7 mouse cellular contexts compared by ENCODE assay signal in genomic region chr2:26573396-26573795, GRCm38 (mm10). TPM values are rescaled to one million over a fixed set of nuclear protein-coding genes. Genes with fewer than 3 reads are reported as not detected.
DNase-seq lines count a peak whose midpoint lies in the region; ATAC-seq and TF ChIP-seq lines count a peak whose summit lies in the region.

No protein-coding gene starts in this region.

- H3K4me1 ChIP-seq in midbrain, embryonic 10.5 days: peaks cover 40% of the 10 kb centered on the region
- no peaks in the 10 kb centered on the region for H3K4me1 ChIP-seq in midbrain, embryonic 16.5 days (ENCODE audit: control insufficient read depth, insufficient read depth, low read length)
- peaks cover 15% of the 10 kb centered on the region for H3K4me1 ChIP-seq in lung, postnatal 0 days (ENCODE audit: insufficient read depth, low read depth, low read length)

- H3K27me3 ChIP-seq in midbrain, embryonic 10.5 days (ENCODE audit: low read depth, poor library complexity, severe bottlenecking): no peaks in the 10 kb centered on the region
- no peaks in the 10 kb centered on the region for H3K27me3 ChIP-seq in midbrain, embryonic 16.5 days (ENCODE audit: control insufficient read depth, insufficient read depth, low read depth, low read length)
- no peaks in the 10 kb centered on the region for H3K27me3 ChIP-seq in lung, postnatal 0 days (replicated peaks; ENCODE audit: insufficient read depth, low read length)

- H3K9ac ChIP-seq in midbrain, embryonic 16.5 days (ENCODE audit: low read depth, low read length): no peak overlapping the region
- H3K9ac ChIP-seq in lung, postnatal 0 days (replicated peaks; ENCODE audit: low read depth): no peak overlapping the region

- no peak overlapping the region for H3K4me3 ChIP-seq in midbrain, embryonic 10.5 days
- no peak overlapping the region for H3K4me3 ChIP-seq in midbrain, embryonic 16.5 days (ENCODE audit: low read depth, low read length)
- H3K4me3 ChIP-seq in lung, postnatal 0 days (ENCODE audit: low read depth, low read length): no peak overlapping the region

- ATAC-seq in midbrain, embryonic 16.5 days: no peak
- ATAC-seq in lung, postnatal 0 days: peak; percentile 66

- no peak overlapping the region for H3K4me2 ChIP-seq in midbrain, embryonic 16.5 days (ENCODE audit: low read length)
- H3K4me2 ChIP-seq in lung, postnatal 0 days (replicated peaks; ENCODE audit: low read depth, low read length): 0 out of 2 replicates have a peak overlapping the region, but pooled peaks have one; percentile 8

- 81% methylated on average over 12 of the region's 12 CpGs for WGBS in midbrain, embryonic 10.5 days
- 58% methylated on average over 12 of the region's 12 CpGs for WGBS in midbrain, embryonic 16.5 days
- 22% methylated on average over 12 of the region's 12 CpGs for WGBS in lung, postnatal 0 days

- TF ChIP-seq EP300 in lung, postnatal 0 days (IDR thresholded peaks at IDR 0.05): peak; percentile 64; the same call in 1 of the 2 replicates

- no peak for DNase-seq in midbrain, embryonic 10.5 days (ENCODE audit: low spot score)
- peak; percentile 77 to 85 for DNase-seq in heart, adult 18-20 months
- peak; percentile 59 for DNase-seq in kidney, adult 11 months
- peak; percentile 93 for DNase-seq in lung, postnatal 0 days (ENCODE audit: low spot score)
- DNase-seq in urinary bladder, adult 18-20 months (ENCODE audit: low spot score in 2 of 2): no peak
- DNase-seq in cerebellum, adult 9-10 months: no peak

- H3K27ac ChIP-seq in midbrain, embryonic 10.5 days (replicated peaks): 0 out of 2 replicates have a peak overlapping the region, but pooled peaks have one; percentile 46
- no peak overlapping the region for H3K27ac ChIP-seq in midbrain, embryonic 16.5 days (ENCODE audit: low read length)
- H3K27ac ChIP-seq in lung, postnatal 0 days (ENCODE audit: low read length): peak overlapping the region; percentile 75

- H3K9me3 ChIP-seq in midbrain, embryonic 10.5 days (replicated peaks): no peaks in the 10 kb centered on the region
- H3K9me3 ChIP-seq in midbrain, embryonic 16.5 days (replicated peaks; ENCODE audit: control insufficient read depth, low read length, poor library complexity, severe bottlenecking): no peaks in the 10 kb centered on the region
- H3K9me3 ChIP-seq in lung, postnatal 0 days (ENCODE audit: low read length): no peaks in the 10 kb centered on the region

- TF ChIP-seq CTCF in lung, postnatal 0 days (IDR thresholded peaks at IDR 0.05): no peak

- H3K36me3 ChIP-seq in midbrain, embryonic 10.5 days: no peaks in the 10 kb centered on the region
- no peaks in the 10 kb centered on the region for H3K36me3 ChIP-seq in midbrain, embryonic 16.5 days (ENCODE audit: control insufficient read depth, insufficient read depth, low read length)
- no peaks in the 10 kb centered on the region for H3K36me3 ChIP-seq in lung, postnatal 0 days (ENCODE audit: insufficient read depth, low read length)

RNA-seq across cellular contexts. Expression of gene Egfl7, which starts 6.4 kb away (rescaled TPM):
- polyA plus RNA-seq in midbrain, embryonic 10.5 days (2016; fragmentation: Nextera tagmentation; extraction: Ambion mirVana): 68.5 and 85.7 TPM in 2 replicates
- 62.0 and 64.4 TPM in 2 replicates for polyA plus RNA-seq in midbrain, embryonic 16.5 days (2015; fragmentation: Nextera tagmentation; extraction: Ambion mirVana)
- total RNA-seq in heart, adult 18-20 months (2021): 10 to 100 TPM; 94.2 to 94.8 TPM
- polyA plus RNA-seq in lung, postnatal 0 days (2015; fragmentation: Nextera tagmentation; extraction: Ambion mirVana): 412 and 467 TPM in 2 replicates

RNA-seq across cellular contexts. Expression of gene Gm20532, which starts 13.0 kb away (rescaled TPM):
- polyA plus RNA-seq in midbrain, embryonic 10.5 days (2016; fragmentation: Nextera tagmentation; extraction: Ambion mirVana): not detected in 2 replicates
- polyA plus RNA-seq in midbrain, embryonic 16.5 days (2015; fragmentation: Nextera tagmentation; extraction: Ambion mirVana): 0.30 TPM in 1 of 2 replicates, not detected in the other
- not detected for total RNA-seq in heart, adult 18-20 months (2021)
- not detected in 2 replicates for polyA plus RNA-seq in lung, postnatal 0 days (2015; fragmentation: Nextera tagmentation; extraction: Ambion mirVana)

RNA-seq across cellular contexts. Expression of gene Agpat2, which starts 30.8 kb away (rescaled TPM):
- polyA plus RNA-seq in midbrain, embryonic 10.5 days (2016; fragmentation: Nextera tagmentation; extraction: Ambion mirVana): 9.0 and 10.6 TPM in 2 replicates
- polyA plus RNA-seq in midbrain, embryonic 16.5 days (2015; fragmentation: Nextera tagmentation; extraction: Ambion mirVana): 4.0 and 4.1 TPM in 2 replicates
- 10 to 100 TPM; 53.9 to 88.6 TPM for total RNA-seq in heart, adult 18-20 months (2021)
- polyA plus RNA-seq in lung, postnatal 0 days (2015; fragmentation: Nextera tagmentation; extraction: Ambion mirVana): 59.5 and 72.8 TPM in 2 replicates

RNA-seq across cellular contexts. Expression of gene Fam69b, which starts 54.9 kb away (rescaled TPM):
- polyA plus RNA-seq in midbrain, embryonic 10.5 days (2016; fragmentation: Nextera tagmentation; extraction: Ambion mirVana): 36.4 and 51.4 TPM in 2 replicates
- 153 and 155 TPM in 2 replicates for polyA plus RNA-seq in midbrain, embryonic 16.5 days (2015; fragmentation: Nextera tagmentation; extraction: Ambion mirVana)
- total RNA-seq in heart, adult 18-20 months (2021): 10 to 100 TPM; 22.0 to 22.2 TPM
- polyA plus RNA-seq in lung, postnatal 0 days (2015; fragmentation: Nextera tagmentation; extraction: Ambion mirVana): 6.2 and 8.2 TPM in 2 replicates

RNA-seq across cellular contexts. Expression of gene Notch1, which starts 56.9 kb away (rescaled TPM):
- 30.1 and 38.3 TPM in 2 replicates for polyA plus RNA-seq in midbrain, embryonic 10.5 days (2016; fragmentation: Nextera tagmentation; extraction: Ambion mirVana)
- polyA plus RNA-seq in midbrain, embryonic 16.5 days (2015; fragmentation: Nextera tagmentation; extraction: Ambion mirVana): 10.7 and 11.4 TPM in 2 replicates
- 10 to 100 TPM; 29.8 to 30.5 TPM for total RNA-seq in heart, adult 18-20 months (2021)
- polyA plus RNA-seq in lung, postnatal 0 days (2015; fragmentation: Nextera tagmentation; extraction: Ambion mirVana): 11.8 and 14.7 TPM in 2 replicates

Comparison
In these comparisons a context has a peak if more than half of its experiments do, and no peak if none do; other contexts are left out.
1. DNase-seq: peak in heart, adult 18-20 months (2 of 2), kidney, adult 11 months (single experiment) and lung, postnatal 0 days (single experiment); none in midbrain, embryonic 10.5 days (single experiment), urinary bladder, adult 18-20 months (0 of 2) and cerebellum, adult 9-10 months (single experiment).